Mouse (Mus musculus) CH12.LX (cell line): ENCODE measurements at regions not wholly inside any gene's neighbourhood (a gene's known extent, or its start where the extent isn't known, plus 50 kb on each side); places are given as distances from the start of the nearest gene placed in this dataset.
A peak's percentile ranks its signal among the peaks of the same experiment; 100 is the strongest.

Experiments
- DNase-seq: peaks from one replicate; pipeline ENCODE4 v3.0.0-alpha.2; 2013; ENCODE audit errors: extremely low read depth
- H3K27ac ChIP-seq: 2 replicates; pipeline ENCODE4 v1.5.1; 2012; ENCODE audit warnings: low read depth, mild to moderate bottlenecking, control low read depth, moderate library complexity; ENCODE audit not compliant: insufficient read depth
- H3K27me3 ChIP-seq: replicated peaks from 2 replicates; pipeline ENCODE3; 2012; ENCODE audit warnings: inconsistent platforms
- H3K36me3 ChIP-seq, 2 experiments: replicated peaks in 1 of 2; 2 replicates each; pipeline versions ENCODE3 to v1.6.1; 2012; ENCODE audit warnings: inconsistent platforms in 1 of 2, low read length in 1 of 2, mild to moderate bottlenecking in 1 of 2, mixed read lengths in 1 of 2, moderate library complexity in 1 of 2; ENCODE audit not compliant: control insufficient read depth in 1 of 2, insufficient read depth in 1 of 2
- H3K4me1 ChIP-seq, 2 experiments: 2 replicates each; pipeline ENCODE4 v1.6.1; 2012; ENCODE audit warnings: inconsistent platforms in 1 of 2, moderate library complexity in 1 of 2; ENCODE audit not compliant: insufficient read depth in 2 of 2, control insufficient read depth in 1 of 2
- H3K4me2 ChIP-seq: 2 replicates; pipeline ENCODE4 v1.6.1; 2012; ENCODE audit warnings: low read depth, mild to moderate bottlenecking, control low read depth; ENCODE audit not compliant: poor library complexity, insufficient read depth, severe bottlenecking
- H3K4me3 ChIP-seq, 3 experiments: fragments of 150-350 bp in 1 of 3; sonication (generic) in 1 of 3; replicated peaks in 1 of 3; 2 replicates each; pipeline versions ENCODE3 to v1.5.1; 2011 to 2012; ENCODE audit warnings: low read depth in 2 of 3, low read length in 2 of 3, mild to moderate bottlenecking in 2 of 3, moderate library complexity in 2 of 3, control low read depth in 1 of 3, improper control_type of control experiment in 1 of 3, inconsistent platforms in 1 of 3, mixed read lengths in 1 of 3; ENCODE audit not compliant: poor library complexity in 1 of 3
- H3K79me2 ChIP-seq: replicated peaks from 2 replicates; pipeline ENCODE4 v1.6.1; 2012; ENCODE audit warnings: mild to moderate bottlenecking, moderate library complexity; ENCODE audit not compliant: control insufficient read depth, poor library complexity, insufficient read depth, severe bottlenecking; ENCODE audit errors: extremely low read depth
- H3K9ac ChIP-seq: 2 replicates; pipeline ENCODE4 v1.6.1; 2012; ENCODE audit warnings: low read depth, mild to moderate bottlenecking, control low read depth, moderate library complexity; ENCODE audit not compliant: insufficient read depth
- H3K9me3 ChIP-seq: replicated peaks from 2 replicates; pipeline ENCODE3; 2012; ENCODE audit warnings: low read length, inconsistent platforms, mixed read lengths
- BHLHE40 ChIP-seq: IDR thresholded peaks from 2 replicates; pipeline ENCODE4 v1.6.1; 2011; ENCODE audit warnings: mild to moderate bottlenecking, low read depth, low read length, improper control_type of control experiment
- CHD1 ChIP-seq: IDR thresholded peaks from 2 replicates; pipeline ENCODE4 v1.6.1; 2012; ENCODE audit warnings: low read depth, low read length, improper control_type of control experiment, inconsistent platforms
- CHD2 ChIP-seq: IDR thresholded peaks from 2 replicates; pipeline ENCODE4 v1.6.1; 2011; ENCODE audit warnings: low read length, improper control_type of control experiment
- CTCF ChIP-seq, 2 experiments: IDR thresholded peaks in 1 of 2; conservative IDR thresholded peaks in 1 of 2; 2 replicates each; pipeline ENCODE4 v1.5.1; 2011 to 2012; ENCODE audit warnings: low read depth in 2 of 2, low read length in 2 of 2, improper control_type of control experiment in 1 of 2, inconsistent platforms in 1 of 2, mild to moderate bottlenecking in 1 of 2, moderate library complexity in 1 of 2
- E2F4 ChIP-seq: IDR thresholded peaks from 2 replicates; pipeline ENCODE4 v1.6.1; 2011; ENCODE audit warnings: low read depth, low read length, improper control_type of control experiment; ENCODE audit not compliant: insufficient replicate concordance
- EP300 ChIP-seq: IDR thresholded peaks from 2 replicates; pipeline ENCODE4 v1.6.1; 2011; ENCODE audit warnings: low read length, improper control_type of control experiment
- ETS1 ChIP-seq: conservative IDR thresholded peaks from 2 replicates; pipeline ENCODE4 v1.6.1; 2012; ENCODE audit warnings: low read depth, mild to moderate bottlenecking, inconsistent platforms, low read length, improper control_type of control experiment, moderate library complexity
- GABPA ChIP-seq: IDR thresholded peaks from 2 replicates; pipeline ENCODE4 v1.6.1; 2012; ENCODE audit warnings: low read depth, low read length, improper control_type of control experiment, inconsistent platforms; ENCODE audit not compliant: insufficient replicate concordance
- HCFC1 ChIP-seq: IDR thresholded peaks from 2 replicates; pipeline ENCODE4 v1.6.1; 2012; ENCODE audit warnings: low read depth, mild to moderate bottlenecking, inconsistent platforms, low read length, improper control_type of control experiment
- IRF4 ChIP-seq: IDR thresholded peaks from 2 replicates; pipeline ENCODE4 v1.6.1; 2014; ENCODE audit warnings: low read depth, mild to moderate bottlenecking, inconsistent platforms, low read length, improper control_type of control experiment
- JUN ChIP-seq: IDR thresholded peaks from 2 replicates; pipeline ENCODE4 v1.6.1; 2011; ENCODE audit warnings: low read depth, mild to moderate bottlenecking, low read length, improper control_type of control experiment, moderate library complexity; ENCODE audit not compliant: insufficient read depth
- JUND ChIP-seq: conservative IDR thresholded peaks from 2 replicates; pipeline ENCODE4 v1.6.1; 2011; ENCODE audit warnings: low read depth, low read length, improper control_type of control experiment
- KAT2A ChIP-seq: IDR thresholded peaks from 2 replicates; pipeline ENCODE4 v1.6.1; 2012; ENCODE audit warnings: low read length, improper control_type of control experiment, inconsistent platforms; ENCODE audit not compliant: insufficient replicate concordance
- MAFK ChIP-seq: IDR thresholded peaks from 2 replicates; pipeline ENCODE4 v1.6.1; 2011; ENCODE audit warnings: low read length, improper control_type of control experiment; ENCODE audit not compliant: insufficient replicate concordance
- MAX ChIP-seq: IDR thresholded peaks from 2 replicates; pipeline ENCODE4 v1.6.1; 2011; ENCODE audit warnings: low read length, improper control_type of control experiment
- MAZ ChIP-seq: IDR thresholded peaks from 2 replicates; pipeline ENCODE4 v1.6.1; 2012; ENCODE audit warnings: low read depth, mild to moderate bottlenecking, inconsistent platforms, low read length, improper control_type of control experiment, moderate library complexity
- MEF2A ChIP-seq: IDR thresholded peaks from 2 replicates; pipeline ENCODE4 v1.6.1; 2014; ENCODE audit warnings: low read depth, mild to moderate bottlenecking, inconsistent platforms, low read length, improper control_type of control experiment, borderline replicate concordance
- NELFE ChIP-seq: IDR thresholded peaks from 2 replicates; pipeline ENCODE4 v1.6.1; 2011; ENCODE audit warnings: low read depth, low read length, improper control_type of control experiment
- NRF1 ChIP-seq: IDR thresholded peaks from 2 replicates; pipeline ENCODE4 v1.6.1; 2014; ENCODE audit warnings: low read depth, mild to moderate bottlenecking, inconsistent platforms, low read length, improper control_type of control experiment, moderate library complexity
- POLR2A ChIP-seq: IDR thresholded peaks from 2 replicates; pipeline ENCODE4 v1.6.1; 2011; ENCODE audit warnings: low read depth, mild to moderate bottlenecking, improper control_type of control experiment, low read length
- POLR2AphosphoS2 ChIP-seq: IDR thresholded peaks from 2 replicates; pipeline ENCODE4 v1.6.1; 2011; ENCODE audit warnings: low read depth, low read length, improper control_type of control experiment
- RAD21 ChIP-seq: IDR thresholded peaks from 2 replicates; pipeline ENCODE4 v1.6.1; 2011; ENCODE audit warnings: low read depth, mild to moderate bottlenecking, low read length, improper control_type of control experiment, moderate library complexity
- RCOR1 ChIP-seq: conservative IDR thresholded peaks from 2 replicates; pipeline ENCODE4 v1.6.1; 2012; ENCODE audit warnings: low read depth, mild to moderate bottlenecking, inconsistent platforms, low read length, improper control_type of control experiment
- SMC3 ChIP-seq: IDR thresholded peaks from 2 replicates; pipeline ENCODE4 v1.6.1; 2011; ENCODE audit warnings: low read depth, low read length, improper control_type of control experiment
- TBP ChIP-seq: conservative IDR thresholded peaks from 2 replicates; pipeline ENCODE4 v1.6.1; 2011; ENCODE audit warnings: low read depth, low read length, improper control_type of control experiment
- TCF12 ChIP-seq: IDR thresholded peaks from 2 replicates; pipeline ENCODE4 v1.6.1; 2014; ENCODE audit warnings: low read depth, mild to moderate bottlenecking, inconsistent platforms, low read length, improper control_type of control experiment
- UBTF ChIP-seq: IDR thresholded peaks from 2 replicates; pipeline ENCODE4 v1.6.1; 2012; ENCODE audit warnings: low read depth, mild to moderate bottlenecking, inconsistent platforms, low read length, improper control_type of control experiment, moderate library complexity
- USF1 ChIP-seq: IDR thresholded peaks from 2 replicates; pipeline ENCODE4 v1.6.1; 2014; ENCODE audit warnings: low read depth, mild to moderate bottlenecking, inconsistent platforms, low read length, improper control_type of control experiment
- USF2 ChIP-seq: conservative IDR thresholded peaks from 2 replicates; pipeline ENCODE4 v1.6.1; 2011; ENCODE audit warnings: low read depth, low read length, improper control_type of control experiment
- ZC3H11A ChIP-seq: IDR thresholded peaks from 2 replicates; pipeline ENCODE4 v1.6.1; 2012; ENCODE audit warnings: low read depth, mild to moderate bottlenecking, inconsistent platforms, low read length, improper control_type of control experiment
- ZKSCAN1 ChIP-seq: IDR thresholded peaks from 2 replicates; pipeline ENCODE4 v1.6.1; 2012; ENCODE audit warnings: low read depth, inconsistent platforms, low read length, improper control_type of control experiment, borderline replicate concordance
- ZMIZ1 ChIP-seq: IDR thresholded peaks from 2 replicates; pipeline ENCODE4 v1.6.1; 2012; ENCODE audit warnings: low read depth, mild to moderate bottlenecking, inconsistent platforms, low read length, improper control_type of control experiment
- ZNF384 ChIP-seq: IDR thresholded peaks from 2 replicates; pipeline ENCODE4 v1.6.1; 2012; ENCODE audit warnings: low read depth, low read length, improper control_type of control experiment, inconsistent platforms
- dilution Hi-C: fragments of 300-500 bp; cut with MboI; formaldehyde crosslinking; loops from 2 replicates; pipeline ENCODE4 v1.14.3; 2020; ENCODE audit warnings: low sequenced_read_pairs; ENCODE audit not compliant: extremely low pct_unique_long_range_greater_than_20kb, extremely low pct_ligation_motif_present
- in situ Hi-C: fragments of 300-500 bp; cut with MboI; formaldehyde crosslinking; loops from 3 replicates; pipeline ENCODE4 v1.14.3; 2019; ENCODE audit warnings: low sequenced_read_pairs, low pct_ligation_motif_present, low pct_unique_long_range_greater_than_20kb, mixed read lengths

DNA sequence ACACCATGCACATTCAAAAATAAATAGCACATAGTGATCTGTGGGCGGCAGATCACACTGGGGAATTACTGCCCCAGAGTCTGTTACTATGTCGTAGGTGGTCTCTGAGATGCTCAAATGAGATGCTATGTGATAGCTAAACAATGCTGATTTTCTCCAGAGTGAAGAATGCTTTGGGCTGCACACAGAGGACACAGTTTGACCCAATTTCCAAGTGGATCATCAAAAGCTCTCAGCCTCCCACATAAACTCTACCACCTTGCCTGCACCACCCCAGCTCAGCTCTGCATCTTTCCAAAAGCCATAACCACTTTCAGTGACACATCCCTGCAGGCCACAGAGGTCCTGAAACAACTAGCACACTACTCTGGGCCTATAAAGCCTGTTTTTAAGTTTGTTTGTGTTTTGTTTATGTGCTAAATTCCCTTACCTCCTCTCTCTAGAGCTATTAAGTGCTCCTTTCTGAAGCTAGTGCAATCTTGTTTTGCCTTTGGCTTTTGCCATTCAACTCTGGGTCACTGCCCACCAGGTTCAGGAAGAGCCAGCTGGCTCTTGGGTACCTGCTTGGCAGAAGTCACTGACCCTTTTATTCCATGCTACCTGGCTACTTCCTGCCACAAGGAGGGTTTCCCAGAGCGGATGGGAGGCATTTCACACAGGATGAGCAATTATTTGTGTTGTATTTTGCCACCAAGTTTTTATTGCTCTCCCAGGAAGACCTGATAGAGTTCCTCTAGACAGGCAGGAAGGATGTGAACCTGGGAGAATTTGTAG is 73.3 kb upstream of the 2610301B20Rik start:
- Histone ChIP-seq H3K36me3 (no peaks in the 10 kb centered on the region), H3K4me2 (no peak overlapping the region), H3K9me3 (no peaks in the 10 kb centered on the region), H3K4me3 (no peak overlapping the region), H3K27ac (no peak overlapping the region), H3K27me3 (no peaks in the 10 kb centered on the region), H3K79me2 (no peaks in the 10 kb centered on the region), H3K4me1 (no peaks in the 10 kb centered on the region), H3K9ac (no peak overlapping the region)
- dilution Hi-C loops: no loop called here
- TF ChIP-seq CHD2: no peak
- in situ Hi-C loops: no loop called here
- no peak for DNase-seq

DNA sequence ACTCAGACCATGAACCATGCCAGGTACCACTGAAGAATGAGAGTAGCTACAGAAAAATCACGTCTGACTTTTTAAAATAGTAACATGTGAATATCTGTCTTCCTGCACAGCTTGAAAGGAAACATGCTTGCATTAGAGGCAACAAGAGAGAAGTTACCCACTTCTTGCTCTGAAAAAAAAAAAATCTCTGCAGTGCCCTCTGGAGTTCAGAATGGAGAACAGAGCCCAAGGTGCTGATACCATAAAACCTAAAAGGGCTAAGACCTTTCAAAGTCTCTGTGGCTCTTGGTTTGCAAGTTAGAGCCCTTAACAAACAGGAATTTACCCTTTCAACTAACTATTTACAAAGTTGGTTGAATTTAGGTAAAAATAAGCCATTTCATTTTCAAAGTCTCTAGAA is 69.6 kb upstream of the 2610301B20Rik start:
- Histone ChIP-seq H3K9ac (no peak overlapping the region), H3K79me2 (no peaks in the 10 kb centered on the region), H3K4me2 (no peak overlapping the region), H3K4me3 (no peak overlapping the region), H3K36me3 (no peaks in the 10 kb centered on the region), H3K27me3 (no peaks in the 10 kb centered on the region), H3K9me3 (no peaks in the 10 kb centered on the region), H3K4me1 (no peaks in the 10 kb centered on the region), H3K27ac (no peak overlapping the region)
- in situ Hi-C loops (no loop called here), dilution Hi-C loops (no loop called here)
- DNase-seq: peak; percentile 33
- TF ChIP-seq UBTF: no peak
- TF ChIP-seq ZNF384: peak; percentile 90
- no peak for TF ChIP-seq GABPA
- TF ChIP-seq POLR2AphosphoS2: no peak
- no peak for TF ChIP-seq POLR2A
- 0 out of 2 replicates have a peak, but pooled peaks have one; percentile 2 for TF ChIP-seq ZC3H11A
- TF ChIP-seq CTCF (conservative IDR thresholded peaks at IDR 0.05 in 1 of 2, IDR thresholded peaks at IDR 0.05 in 1 of 2; ENCODE audit: low read depth in 2 of 2, low read length in 2 of 2): peak in 1 of 2 experiments; percentile 65; a peak in 2 of 4 replicates
- no peak for TF ChIP-seq RCOR1
- TF ChIP-seq IRF4: no peak
- TF ChIP-seq USF2: no peak
- TF ChIP-seq CHD2: no peak
- no peak for TF ChIP-seq ZKSCAN1
- no peak for TF ChIP-seq EP300
- no peak for TF ChIP-seq MAZ
- no peak for TF ChIP-seq TCF12
- TF ChIP-seq MEF2A: no peak
- no peak for TF ChIP-seq BHLHE40
- TF ChIP-seq KAT2A: no peak
- no peak for TF ChIP-seq TBP
- TF ChIP-seq MAFK: no peak
- no peak for TF ChIP-seq E2F4
- no peak for TF ChIP-seq ZMIZ1
- TF ChIP-seq HCFC1: no peak
- TF ChIP-seq JUN: no peak
- TF ChIP-seq NRF1: no peak
- TF ChIP-seq SMC3: peak; percentile 58
- TF ChIP-seq RAD21: peak; percentile 54
- no peak for TF ChIP-seq NELFE
- TF ChIP-seq ETS1: no peak
- no peak for TF ChIP-seq CHD1
- TF ChIP-seq MAX: no peak
- no peak for TF ChIP-seq JUND
- no peak for TF ChIP-seq USF1
